Mouse (Mus musculus) cerebellum, adult 9-10 months (tissue): ENCODE results near the gene Osgin1.

ENCODE experiments used
- DNase-seq: peaks from one replicate; pipeline ENCODE4 v3.0.0; 2022

The Osgin1 gene

GRCm38 (mm10) chr8:119446211-119446989 lies 12.5 kb downstream of the Osgin1 start, which contains the start of gene Necab2:
TSS of gene Necab2 (plus strand) at chr8:119446719.
- peak; percentile 71 for DNase-seq

GRCm38 (mm10) chr8:119446990-119447780 lies 13.3 kb downstream of the Osgin1 start:
- DNase-seq = no peak

- DNase-seq = no peak
Measured at GRCm38 (mm10) chr8:119447781-119448170, 13.9 kb downstream of the Osgin1 start.

- no peak for DNase-seq
Measured at GRCm38 (mm10) chr8:119449627-119450026, 15.7 kb downstream of the Osgin1 start.

- no peak for DNase-seq
Measured at GRCm38 (mm10) chr8:119451131-119451530, 17.2 kb downstream of the Osgin1 start.

GRCm38 (mm10) chr8:119452919-119453318 lies 19.0 kb downstream of the Osgin1 start:
- DNase-seq = no peak

GRCm38 (mm10) chr8:119456045-119456444 lies 22.1 kb downstream of the Osgin1 start:
- no peak for DNase-seq

GRCm38 (mm10) chr8:119459724-119460123 lies 25.8 kb downstream of the Osgin1 start:
- no peak for DNase-seq

GRCm38 (mm10) chr8:119461356-119461755 lies 27.4 kb downstream of the Osgin1 start:
- no peak for DNase-seq

- no peak for DNase-seq
Measured at GRCm38 (mm10) chr8:119463709-119464108, 29.8 kb downstream of the Osgin1 start.

GRCm38 (mm10) chr8:119466105-119466504 lies 32.2 kb downstream of the Osgin1 start:
- DNase-seq = no peak

- no peak for DNase-seq
Measured at GRCm38 (mm10) chr8:119466794-119467193, 32.9 kb downstream of the Osgin1 start.

- DNase-seq = no peak
Measured at GRCm38 (mm10) chr8:119468091-119468490, 34.2 kb downstream of the Osgin1 start.

GRCm38 (mm10) chr8:119478684-119479083 lies 44.8 kb downstream of the Osgin1 start:
- DNase-seq = no peak

GRCm38 (mm10) chr8:119484145-119484896 lies 50.4 kb downstream of the Osgin1 start:
- no peak for DNase-seq

- DNase-seq = no peak
Measured at GRCm38 (mm10) chr8:119487093-119487492, 53.2 kb downstream of the Osgin1 start.
